Mouse (Mus musculus) spleen, postnatal 0 days (tissue): ENCODE data around the gene Gm438. TPM values are rescaled to one million over a fixed set of nuclear protein-coding genes. Genes with fewer than 3 reads are reported as not detected.

Experiments used
- polyA plus RNA-seq: library from polyadenylated mRNA; unstranded; fragments of >200 nt; fragmentation: Nextera tagmentation; extraction: Ambion mirVana; gene quantifications from 2 replicates; pipeline ENCODE4 v1.2.1, GENCODE M21; 2015

Gm438 gene
- not detected in 2 replicates for polyA plus RNA-seq

GRCm38 (mm10) chr4:144786483-144786882 lies at the start of gene Gm438:
TSS of gene Gm438 (minus strand) at chr4:144786583.

Other genes starting within 250 kb of the Gm438 start
- gene Gm13124, start 221.4 kb downstream of the Gm438 start, polyA plus RNA-seq: not detected in 2 replicates
- gene Aadacl4, start 172.9 kb downstream of the Gm438 start, polyA plus RNA-seq: not detected in 2 replicates
- not detected in 2 replicates for gene Gm436, start 100.2 kb downstream of the Gm438 start, polyA plus RNA-seq
- gene Gm13178, start 65.2 kb downstream of the Gm438 start, polyA plus RNA-seq: not detected in 2 replicates
- gene Dhrs3, start 106.2 kb upstream of the Gm438 start, polyA plus RNA-seq: 29.3 and 39.9 TPM in 2 replicates